Mouse (Mus musculus) G1E (cell line): ENCODE data around the gene Pfkl.

Experiments
- CTCF ChIP-seq: IDR thresholded peaks from 2 replicates; pipeline ENCODE4 v1.5.1; 2012; ENCODE audit warnings: low read depth, low read length, inconsistent platforms, mixed read lengths
- GATA1 ChIP-seq: IDR thresholded peaks from 2 replicates; pipeline ENCODE4 v1.6.1; 2012; ENCODE audit warnings: borderline replicate concordance, low read length, inconsistent platforms, mixed read lengths
- GATA2 ChIP-seq: IDR thresholded peaks from 2 replicates; pipeline ENCODE4 v1.6.1; 2012; ENCODE audit warnings: low read depth, low read length, inconsistent platforms, borderline replicate concordance
- POLR2AphosphoS5 ChIP-seq: IDR thresholded peaks from 2 replicates; pipeline ENCODE4 v1.6.1; 2012; ENCODE audit warnings: low read depth, low read length, inconsistent platforms; ENCODE audit not compliant: insufficient replicate concordance
- TAL1 ChIP-seq: conservative IDR thresholded peaks from 2 replicates; pipeline ENCODE4 v1.6.1; 2012; ENCODE audit warnings: low read depth, low read length, inconsistent platforms, mixed read lengths

GRCm38 (mm10) chr10:77976458-77977150 is 33.3 kb downstream of the Pfkl start:
- TF ChIP-seq CTCF = no peak
- no peak for TF ChIP-seq TAL1
- no peak for TF ChIP-seq GATA1
- no peak for TF ChIP-seq POLR2AphosphoS5
- TF ChIP-seq GATA2 = no peak
